Mouse (Mus musculus): ENCODE results near the gene Tkt. TPM values are rescaled to one million over a fixed set of nuclear protein-coding genes. Genes with fewer than 3 reads are reported as not detected.
A peak's percentile ranks its signal among the peaks of the same experiment; 100 is the strongest.

Tkt gene
- polyA plus RNA-seq, 1 experiment from 2014 or later = 154 TPM

- Histone ChIP-seq H3K36me3 (ENCODE audit: control insufficient read depth, insufficient read depth, low read length) (peaks cover 10% of the 10 kb centered on the region), H3K9ac (ENCODE audit: low read length) (no peak overlapping the region), H3K4me3 (ENCODE audit: low read depth, low read length) (no peak overlapping the region), H3K27ac (ENCODE audit: low read depth, low read length) (no peak overlapping the region), H3K27me3 (replicated peaks; ENCODE audit: control insufficient read depth, insufficient read depth, low read length) (no peaks in the 10 kb centered on the region), H3K4me1 (ENCODE audit: control insufficient read depth, insufficient read depth, low read length) (peaks cover 15% of the 10 kb centered on the region), H3K4me2 (ENCODE audit: low read length) (no peak overlapping the region), H3K9me3 (replicated peaks; ENCODE audit: control insufficient read depth, low read length) (no peaks in the 10 kb centered on the region)
- ATAC-seq = no peak
- 77% methylated on average over 2 of the region's 2 CpGs for WGBS
- DNase-seq (ENCODE audit: low spot score) = no peak
These were observed 49.0 kb downstream of the Tkt start for GRCm38 (mm10) chr14:30597142-30597541.

GRCm38 (mm10) chr14:30606817-30607216, 58.7 kb downstream of the Tkt start:
- no peaks in the 10 kb centered on the region for H3K27me3 ChIP-seq (replicated peaks; ENCODE audit: control insufficient read depth, insufficient read depth, low read length)
- WGBS = 87% methylated on average over 5 of the region's 5 CpGs
- no peaks in the 10 kb centered on the region for H3K4me1 ChIP-seq (ENCODE audit: control insufficient read depth, insufficient read depth, low read length)
- no peaks in the 10 kb centered on the region for H3K9me3 ChIP-seq (replicated peaks; ENCODE audit: control insufficient read depth, low read length)
- DNase-seq (ENCODE audit: low spot score) = no peak
- H3K4me3 ChIP-seq (ENCODE audit: low read depth, low read length) = no peak overlapping the region
- no peak for ATAC-seq
- peaks cover 12% of the 10 kb centered on the region for H3K36me3 ChIP-seq (ENCODE audit: control insufficient read depth, insufficient read depth, low read length)
- no peak overlapping the region for H3K27ac ChIP-seq (ENCODE audit: low read depth, low read length)
- H3K9ac ChIP-seq (ENCODE audit: low read length) = no peak overlapping the region
- H3K4me2 ChIP-seq (ENCODE audit: low read length) = no peak overlapping the region

- Histone ChIP-seq H3K9me3 (replicated peaks; ENCODE audit: control insufficient read depth, low read length) (no peaks in the 10 kb centered on the region), H3K4me3 (ENCODE audit: low read depth, low read length) (no peak overlapping the region), H3K4me2 (ENCODE audit: low read length) (no peak overlapping the region), H3K9ac (ENCODE audit: low read length) (no peak overlapping the region), H3K4me1 (ENCODE audit: control insufficient read depth, insufficient read depth, low read length) (no peaks in the 10 kb centered on the region), H3K27ac (ENCODE audit: low read depth, low read length) (no peak overlapping the region), H3K27me3 (replicated peaks; ENCODE audit: control insufficient read depth, insufficient read depth, low read length) (no peaks in the 10 kb centered on the region), H3K36me3 (ENCODE audit: control insufficient read depth, insufficient read depth, low read length) (peaks cover 5% of the 10 kb centered on the region; the same call in 1 of the 2 replicates)
- 80% methylated on average over 4 of the region's 4 CpGs for WGBS
- ATAC-seq = no peak
- DNase-seq (ENCODE audit: low spot score) = no peak
These were observed 59.5 kb downstream of the Tkt start for GRCm38 (mm10) chr14:30607696-30608095.

GRCm38 (mm10) chr14:30608176-30608575, 60.0 kb downstream of the Tkt start:
- Histone ChIP-seq H3K9ac (ENCODE audit: low read length) (no peak overlapping the region), H3K9me3 (replicated peaks; ENCODE audit: control insufficient read depth, low read length) (no peaks in the 10 kb centered on the region), H3K4me1 (ENCODE audit: control insufficient read depth, insufficient read depth, low read length) (no peaks in the 10 kb centered on the region), H3K4me3 (ENCODE audit: low read depth, low read length) (no peak overlapping the region), H3K36me3 (ENCODE audit: control insufficient read depth, insufficient read depth, low read length) (peaks cover 5% of the 10 kb centered on the region; the same call in 1 of the 2 replicates), H3K27ac (ENCODE audit: low read depth, low read length) (no peak overlapping the region), H3K27me3 (replicated peaks; ENCODE audit: control insufficient read depth, insufficient read depth, low read length) (no peaks in the 10 kb centered on the region), H3K4me2 (ENCODE audit: low read length) (no peak overlapping the region)
- no peak for ATAC-seq
- WGBS = 94% methylated on average over 6 of the region's 6 CpGs
- no peak for DNase-seq (ENCODE audit: low spot score)

- Histone ChIP-seq H3K9ac (ENCODE audit: low read length) (no peak overlapping the region), H3K4me2 (ENCODE audit: low read length) (no peak overlapping the region), H3K4me1 (ENCODE audit: control insufficient read depth, insufficient read depth, low read length) (no peaks in the 10 kb centered on the region), H3K27me3 (replicated peaks; ENCODE audit: control insufficient read depth, insufficient read depth, low read length) (no peaks in the 10 kb centered on the region), H3K27ac (ENCODE audit: low read depth, low read length) (no peak overlapping the region), H3K9me3 (replicated peaks; ENCODE audit: control insufficient read depth, low read length) (no peaks in the 10 kb centered on the region), H3K36me3 (ENCODE audit: control insufficient read depth, insufficient read depth, low read length) (peaks cover 5% of the 10 kb centered on the region; the same call in 1 of the 2 replicates), H3K4me3 (ENCODE audit: low read depth, low read length) (no peak overlapping the region)
- ATAC-seq (no peak), DNase-seq (ENCODE audit: low spot score) (no peak)
- 88% methylated on average over 3 of the region's 3 CpGs for WGBS
These were observed 61.3 kb downstream of the Tkt start for GRCm38 (mm10) chr14:30609499-30609898.

- WGBS = 88% methylated on average over 2 of the region's 2 CpGs
- no peaks in the 10 kb centered on the region for H3K27me3 ChIP-seq (replicated peaks; ENCODE audit: control insufficient read depth, insufficient read depth, low read length)
- no peak for DNase-seq (ENCODE audit: low spot score)
These were observed 62.1 kb downstream of the Tkt start for GRCm38 (mm10) chr14:30610304-30610703.

GRCm38 (mm10) chr14:30610940-30611339, 62.8 kb downstream of the Tkt start:
- no peak for ATAC-seq
- no peaks in the 10 kb centered on the region for H3K27me3 ChIP-seq (replicated peaks; ENCODE audit: control insufficient read depth, insufficient read depth, low read length)
- 89% methylated on average over 3 of the region's 3 CpGs for WGBS

More at GRCm38 (mm10) chr14:30610304-30610703, 62.1 kb downstream of the Tkt start:
- no peak overlapping the region for H3K27ac ChIP-seq (ENCODE audit: low read depth, low read length)
- no peak overlapping the region for H3K4me2 ChIP-seq (ENCODE audit: low read length)
- no peaks in the 10 kb centered on the region for H3K9me3 ChIP-seq (replicated peaks; ENCODE audit: control insufficient read depth, low read length)
- H3K9ac ChIP-seq (ENCODE audit: low read length) = no peak overlapping the region
- no peaks in the 10 kb centered on the region for H3K4me1 ChIP-seq (ENCODE audit: control insufficient read depth, insufficient read depth, low read length)
- H3K4me3 ChIP-seq (ENCODE audit: low read depth, low read length) = no peak overlapping the region
- ATAC-seq = no peak
- peaks cover 5% of the 10 kb centered on the region; the same call in 1 of the 2 replicates for H3K36me3 ChIP-seq (ENCODE audit: control insufficient read depth, insufficient read depth, low read length)

GRCm38 (mm10) chr14:30612523-30612922, 64.4 kb downstream of the Tkt start:
- Histone ChIP-seq H3K4me3 (ENCODE audit: low read depth, low read length) (no peak overlapping the region), H3K27ac (ENCODE audit: low read depth, low read length) (no peak overlapping the region), H3K9ac (ENCODE audit: low read length) (no peak overlapping the region), H3K4me1 (ENCODE audit: control insufficient read depth, insufficient read depth, low read length) (no peaks in the 10 kb centered on the region), H3K27me3 (replicated peaks; ENCODE audit: control insufficient read depth, insufficient read depth, low read length) (no peaks in the 10 kb centered on the region), H3K9me3 (replicated peaks; ENCODE audit: control insufficient read depth, low read length) (no peaks in the 10 kb centered on the region), H3K36me3 (ENCODE audit: control insufficient read depth, insufficient read depth, low read length) (no peaks in the 10 kb centered on the region), H3K4me2 (ENCODE audit: low read length) (no peak overlapping the region)
- 14% methylated on average over 7 of the region's 7 CpGs for WGBS
- ATAC-seq (peak; percentile 62; the same call in 1 of the 2 replicates), DNase-seq (ENCODE audit: low spot score) (peak; percentile 61)

More at GRCm38 (mm10) chr14:30610940-30611339, 62.8 kb downstream of the Tkt start:
- H3K9me3 ChIP-seq (replicated peaks; ENCODE audit: control insufficient read depth, low read length) = no peaks in the 10 kb centered on the region
- no peak overlapping the region for H3K9ac ChIP-seq (ENCODE audit: low read length)
- no peaks in the 10 kb centered on the region for H3K4me1 ChIP-seq (ENCODE audit: control insufficient read depth, insufficient read depth, low read length)
- no peak for DNase-seq (ENCODE audit: low spot score)
- H3K4me2 ChIP-seq (ENCODE audit: low read length) = no peak overlapping the region
- peaks cover 5% of the 10 kb centered on the region; the same call in 1 of the 2 replicates for H3K36me3 ChIP-seq (ENCODE audit: control insufficient read depth, insufficient read depth, low read length)
- H3K27ac ChIP-seq (ENCODE audit: low read depth, low read length) = no peak overlapping the region
- no peak overlapping the region for H3K4me3 ChIP-seq (ENCODE audit: low read depth, low read length)

GRCm38 (mm10) chr14:30612962-30613715, 65.0 kb downstream of the Tkt start:
- no peak for ATAC-seq
- no peaks in the 10 kb centered on the region for H3K9me3 ChIP-seq (replicated peaks; ENCODE audit: control insufficient read depth, low read length)
- H3K4me3 ChIP-seq (ENCODE audit: low read depth, low read length) = no peak overlapping the region
- no peaks in the 10 kb centered on the region for H3K4me1 ChIP-seq (ENCODE audit: control insufficient read depth, insufficient read depth, low read length)
- no peak for DNase-seq (ENCODE audit: low spot score)
- H3K27ac ChIP-seq (ENCODE audit: low read depth, low read length) = no peak overlapping the region
- H3K27me3 ChIP-seq (replicated peaks; ENCODE audit: control insufficient read depth, insufficient read depth, low read length) = no peaks in the 10 kb centered on the region
- WGBS = 91% methylated on average over 2 of the region's 2 CpGs
- H3K9ac ChIP-seq (ENCODE audit: low read length) = no peak overlapping the region
- H3K4me2 ChIP-seq (ENCODE audit: low read length) = no peak overlapping the region
- H3K36me3 ChIP-seq (ENCODE audit: control insufficient read depth, insufficient read depth, low read length) = no peaks in the 10 kb centered on the region

Measured in forebrain, embryonic 14.5 days (tissue).